Mouse (Mus musculus): Measurements from ENCODE around the gene Pa2g4. TPM values are rescaled to one million over a fixed set of nuclear protein-coding genes. Genes with fewer than 3 reads are reported as not detected.
A peak's percentile ranks its signal among the peaks of the same experiment; 100 is the strongest.
"Not testable (repeated sequence)": the region's sequence is repeated elsewhere in the genome, so short reads cannot be mapped to it uniquely, and the experiment has no call there.

The Pa2g4 gene
- 10 to 100 TPM; 43.1 to 46.0 TPM for total RNA-seq (2021)
- long read RNA-seq, experiment 1, transcript Pa2g4-201 (12 exons, 2,432 nt) = major isoform, 26 of 30 reads
- long read RNA-seq, experiment 1, partial matches to known transcripts = 0 of 30 reads
- long read RNA-seq, experiment 1, other reads (novel, unspliced or antisense) = 4 of 30 reads
- long read RNA-seq, experiment 2, transcript Pa2g4-201 (12 exons, 2,432 nt) = major isoform, 18 of 20 reads
- long read RNA-seq, experiment 2, partial matches to known transcripts = 0 of 20 reads
- long read RNA-seq, experiment 2, other reads (novel, unspliced or antisense) = 2 of 20 reads

- DNase-seq = peak; percentile 98 to 100
These were observed at the start of gene Pa2g4 for GRCm38 (mm10) chr10:128565788-128566531. TSS of gene Pa2g4 (minus strand) at chr10:128565987.

GRCm38 (mm10) chr10:128614934-128615333 is 49.1 kb upstream of the Pa2g4 start:
- DNase-seq = no peak

GRCm38 (mm10) chr10:128613820-128614219 is 48.0 kb upstream of the Pa2g4 start:
- DNase-seq = not testable (repeated sequence)

GRCm38 (mm10) chr10:128613154-128613440 is 47.3 kb upstream of the Pa2g4 start:
- no peak for DNase-seq

- peak; percentile 68 to 87 for DNase-seq
These were observed 46.8 kb upstream of the Pa2g4 start for GRCm38 (mm10) chr10:128612433-128613153.

GRCm38 (mm10) chr10:128606483-128606882 is 40.7 kb upstream of the Pa2g4 start:
- DNase-seq = no peak

GRCm38 (mm10) chr10:128602470-128603128 is 36.8 kb upstream of the Pa2g4 start:
- no peak for DNase-seq

- DNase-seq = no peak
These were observed 35.7 kb upstream of the Pa2g4 start for GRCm38 (mm10) chr10:128601499-128601898.

- DNase-seq = no peak
These were observed 32.7 kb upstream of the Pa2g4 start for GRCm38 (mm10) chr10:128598476-128598875.

- DNase-seq = no peak
These were observed 27.0 kb upstream of the Pa2g4 start for GRCm38 (mm10) chr10:128592797-128593196.

GRCm38 (mm10) chr10:128591436-128591835 is 25.6 kb upstream of the Pa2g4 start:
- DNase-seq = no peak

- DNase-seq = peak; percentile 39 to 80
These were observed 24.5 kb upstream of the Pa2g4 start for GRCm38 (mm10) chr10:128590193-128590690.

GRCm38 (mm10) chr10:128589464-128590192 is 23.8 kb upstream of the Pa2g4 start, which contains the start of gene Erbb3:
TSS of gene Erbb3 (minus strand) at chr10:128589652.
- peak; percentile 45 to 61 for DNase-seq

- no peak for DNase-seq
These were observed 23.1 kb upstream of the Pa2g4 start for GRCm38 (mm10) chr10:128588775-128589463.

GRCm38 (mm10) chr10:128588136-128588535 is 22.3 kb upstream of the Pa2g4 start:
- DNase-seq = no peak

GRCm38 (mm10) chr10:128587697-128588096 is 21.9 kb upstream of the Pa2g4 start:
- no peak for DNase-seq

GRCm38 (mm10) chr10:128587120-128587519 is 21.3 kb upstream of the Pa2g4 start:
- no peak for DNase-seq

GRCm38 (mm10) chr10:128586546-128586945 is 20.8 kb upstream of the Pa2g4 start:
- no peak for DNase-seq

GRCm38 (mm10) chr10:128584386-128584785 is 18.6 kb upstream of the Pa2g4 start:
- no peak for DNase-seq

- DNase-seq = peak; percentile 75 to 86
These were observed 17.9 kb upstream of the Pa2g4 start for GRCm38 (mm10) chr10:128583644-128584043.

- DNase-seq = no peak
These were observed 13.9 kb upstream of the Pa2g4 start for GRCm38 (mm10) chr10:128579731-128580130.
